Mouse (Mus musculus): ENCODE measurements at regions not wholly inside any gene's neighbourhood (a gene's known extent, or its start where the extent isn't known, plus 50 kb on each side); places are given as distances from the start of the nearest gene placed in this dataset.
A peak's percentile ranks its signal among the peaks of the same experiment; 100 is the strongest.

DNA sequence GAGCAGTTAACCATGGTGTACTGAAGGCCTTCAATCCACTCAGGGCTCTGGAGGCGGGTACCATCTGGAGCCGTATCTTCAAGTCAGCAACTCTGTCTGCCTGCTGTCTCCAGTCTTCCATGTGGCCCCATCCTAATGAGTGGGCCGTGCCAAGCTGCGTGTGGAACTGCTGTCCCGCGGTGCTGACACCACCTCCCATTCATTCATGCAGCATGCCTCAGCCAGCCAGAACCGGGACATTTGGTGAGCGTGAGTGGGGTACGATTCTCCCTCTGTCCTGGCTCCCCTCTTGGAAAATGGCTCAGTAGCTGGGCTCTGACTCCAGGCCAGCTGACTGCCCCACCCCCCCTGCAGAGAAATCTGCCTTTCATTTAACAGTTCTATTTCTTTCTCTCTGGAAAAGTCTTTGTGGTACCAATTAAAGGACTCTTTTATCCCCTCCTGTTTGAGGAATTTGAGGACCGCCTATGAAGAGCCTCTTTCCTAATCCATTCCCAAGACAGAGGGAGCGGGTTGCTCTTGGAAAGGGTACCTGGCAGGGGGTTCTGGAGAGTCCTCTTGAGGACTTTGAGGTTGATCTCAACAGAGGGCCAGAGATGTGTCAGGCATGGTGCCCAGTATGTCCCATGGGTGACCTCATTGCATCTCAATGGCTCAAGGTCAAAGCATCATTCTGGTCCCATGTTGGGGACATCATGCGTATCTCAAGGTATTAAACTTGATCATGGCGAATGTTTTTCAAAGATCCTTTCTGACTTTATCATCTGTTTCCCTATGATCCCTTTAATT lies 55.5 kb upstream of the Brd7 start:
- 62% methylated on average over 13 of the region's 13 CpGs for WGBS

DNA sequence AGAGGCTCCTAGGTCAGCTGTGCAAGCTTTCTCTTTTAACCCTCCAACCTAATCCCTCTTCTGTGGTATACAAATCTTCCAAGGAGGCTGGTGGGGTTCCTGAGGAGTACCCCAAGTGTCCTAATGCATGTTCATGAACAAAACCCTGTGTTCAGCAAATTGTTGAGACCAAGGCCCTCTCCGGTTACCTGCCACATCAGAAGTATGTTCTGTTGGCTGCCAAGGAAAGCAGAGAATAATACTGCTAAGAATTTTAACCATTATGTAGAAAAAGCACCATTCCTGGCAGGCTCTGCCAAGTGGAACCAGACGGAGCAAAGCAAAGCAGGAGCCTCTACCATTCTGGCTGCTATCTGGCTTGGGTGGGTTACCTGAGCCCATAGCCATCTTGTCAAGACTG lies 61.3 kb upstream of the Brd7 start:
- no peaks in the 10 kb centered on the region for H3K4me1 ChIP-seq
- H3K27ac ChIP-seq: no peak overlapping the region
- no peaks in the 10 kb centered on the region for H3K27me3 ChIP-seq (ENCODE audit: insufficient read depth, poor library complexity, severe bottlenecking)
- no peak overlapping the region for H3K4me3 ChIP-seq
- no peak for DNase-seq (ENCODE audit: low spot score)
- H3K9me3 ChIP-seq: no peaks in the 10 kb centered on the region; the same call in 1 of the 2 replicates
- H3K36me3 ChIP-seq: no peaks in the 10 kb centered on the region
- 75% methylated on average over 2 of the region's 2 CpGs for WGBS

More for the DNA sequence above, 55.5 kb upstream of the Brd7 start:
- Histone ChIP-seq H3K27me3 (ENCODE audit: insufficient read depth, poor library complexity, severe bottlenecking) (no peaks in the 10 kb centered on the region), H3K4me3 (no peak overlapping the region), H3K9me3 (no peaks in the 10 kb centered on the region), H3K27ac (no peak overlapping the region), H3K4me1 (no peaks in the 10 kb centered on the region), H3K36me3 (no peaks in the 10 kb centered on the region)
- no peak for DNase-seq (ENCODE audit: low spot score)

DNA sequence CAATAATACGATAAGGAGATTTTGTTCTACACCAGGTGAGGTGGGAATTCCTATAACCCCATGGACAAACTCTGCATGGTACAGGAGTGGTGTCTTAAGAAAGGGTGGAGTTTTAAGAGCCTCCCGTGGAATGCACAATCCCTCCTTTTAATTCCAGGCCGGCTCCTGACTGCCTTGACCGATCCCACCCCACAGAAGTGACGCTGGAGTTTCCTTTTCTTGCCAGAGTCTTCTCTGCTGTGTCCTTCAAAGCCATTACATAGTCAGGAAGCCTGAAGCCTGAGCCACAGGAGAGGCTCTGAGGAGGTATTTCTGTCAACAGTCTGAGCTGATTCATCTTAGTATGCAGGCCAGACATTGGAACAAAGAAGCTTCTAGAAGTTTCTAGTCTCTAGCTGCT lies 66.6 kb upstream of the Brd7 start:
- WGBS: 66% methylated on average over 5 of the region's 5 CpGs
- no peaks in the 10 kb centered on the region for H3K36me3 ChIP-seq
- H3K4me3 ChIP-seq: no peak overlapping the region
- DNase-seq (ENCODE audit: low spot score): no peak
- peaks cover 27% of the 10 kb centered on the region for H3K27me3 ChIP-seq (ENCODE audit: insufficient read depth, poor library complexity, severe bottlenecking)
- no peaks in the 10 kb centered on the region; the same call in 1 of the 2 replicates for H3K9me3 ChIP-seq
- 0 out of 2 replicates have a peak, but pooled peaks cover 4% of the 10 kb centered on the region for H3K4me1 ChIP-seq
- H3K27ac ChIP-seq: no peak overlapping the region

DNA sequence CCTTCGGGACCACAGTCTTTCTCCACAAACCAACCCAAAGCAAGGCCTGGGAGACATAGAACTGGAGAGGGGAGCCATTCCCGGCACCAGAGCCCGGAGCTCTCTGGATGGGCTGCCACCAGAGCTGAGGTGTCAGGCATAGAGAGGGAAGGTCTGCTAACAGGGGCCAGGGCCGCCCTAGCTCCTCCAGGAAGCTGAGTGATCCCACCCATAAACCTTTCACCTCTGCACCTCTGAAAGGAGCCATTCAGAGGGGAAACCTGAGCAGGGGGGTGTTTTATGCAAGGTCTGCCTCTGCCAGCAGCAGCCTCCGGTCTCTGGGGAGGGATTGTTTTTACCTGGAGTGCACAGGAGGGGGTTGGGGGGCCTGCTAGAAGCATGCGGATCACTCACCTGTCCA lies 69.4 kb upstream of the Brd7 start:
- no peaks in the 10 kb centered on the region for H3K36me3 ChIP-seq
- WGBS: 63% methylated on average over 6 of the region's 6 CpGs
- no peak for DNase-seq (ENCODE audit: low spot score)
- peaks cover 55% of the 10 kb centered on the region for H3K27me3 ChIP-seq (ENCODE audit: insufficient read depth, poor library complexity, severe bottlenecking)
- no peak overlapping the region for H3K27ac ChIP-seq
- H3K9me3 ChIP-seq: no peaks in the 10 kb centered on the region
- H3K4me1 ChIP-seq: 0 out of 2 replicates have a peak, but pooled peaks cover 4% of the 10 kb centered on the region
- no peak overlapping the region for H3K4me3 ChIP-seq

DNA sequence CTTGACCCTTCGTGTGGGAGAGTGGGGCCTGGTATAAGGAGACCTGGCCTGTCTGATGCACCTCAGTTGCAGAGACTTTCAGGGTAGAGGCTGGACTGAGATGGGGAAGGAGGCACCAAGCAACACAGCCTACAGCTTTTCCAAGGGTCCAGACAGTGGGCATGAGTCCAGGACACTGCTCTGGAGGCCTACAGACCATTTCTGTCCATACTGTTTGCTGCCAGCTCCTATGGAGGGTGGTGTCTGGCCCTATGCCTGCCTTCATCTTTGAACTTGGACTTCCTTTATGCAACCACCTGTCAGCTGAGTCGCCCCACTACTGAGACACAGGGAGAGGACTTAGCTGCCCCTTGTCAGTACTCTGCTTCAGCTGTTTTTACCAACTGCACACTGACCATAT lies 73.7 kb upstream of the Brd7 start:
- H3K27me3 ChIP-seq (ENCODE audit: insufficient read depth, poor library complexity, severe bottlenecking): peaks cover 92% of the 10 kb centered on the region
- 77% methylated on average over 2 of the region's 2 CpGs for WGBS
- H3K4me3 ChIP-seq: no peak overlapping the region
- no peak for DNase-seq (ENCODE audit: low spot score)
- no peaks in the 10 kb centered on the region for H3K36me3 ChIP-seq
- 0 out of 2 replicates have a peak, but pooled peaks cover 4% of the 10 kb centered on the region for H3K4me1 ChIP-seq
- H3K27ac ChIP-seq: no peak overlapping the region
- H3K9me3 ChIP-seq: no peaks in the 10 kb centered on the region

DNA sequence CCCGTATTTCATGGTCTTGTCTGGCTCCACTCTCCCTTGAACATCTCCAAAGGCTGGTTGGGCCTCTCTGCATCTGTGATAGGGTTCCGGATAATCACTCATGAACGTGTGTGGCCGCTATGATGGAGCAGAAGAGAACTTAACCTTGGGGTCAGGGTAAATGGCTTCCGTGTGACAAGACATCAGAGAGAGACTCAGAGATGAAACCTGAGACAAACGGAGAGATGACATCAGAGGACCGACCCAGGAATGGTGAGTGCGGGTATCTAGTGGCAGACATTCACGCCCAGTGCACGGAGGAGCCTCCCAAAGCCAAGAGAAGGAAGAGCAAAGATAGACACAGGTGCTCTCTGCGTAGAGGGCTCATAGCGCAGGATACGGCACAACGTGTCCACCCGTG lies 78.2 kb upstream of the Brd7 start:
- no peak for DNase-seq (ENCODE audit: low spot score)
- no peak overlapping the region for H3K27ac ChIP-seq
- no peak overlapping the region for H3K4me3 ChIP-seq
- H3K9me3 ChIP-seq: no peaks in the 10 kb centered on the region
- WGBS: 78% methylated on average over 15 of the region's 15 CpGs
- H3K36me3 ChIP-seq: no peaks in the 10 kb centered on the region
- H3K27me3 ChIP-seq (ENCODE audit: insufficient read depth, poor library complexity, severe bottlenecking): peaks cover 60% of the 10 kb centered on the region
- no peaks in the 10 kb centered on the region for H3K4me1 ChIP-seq

DNA sequence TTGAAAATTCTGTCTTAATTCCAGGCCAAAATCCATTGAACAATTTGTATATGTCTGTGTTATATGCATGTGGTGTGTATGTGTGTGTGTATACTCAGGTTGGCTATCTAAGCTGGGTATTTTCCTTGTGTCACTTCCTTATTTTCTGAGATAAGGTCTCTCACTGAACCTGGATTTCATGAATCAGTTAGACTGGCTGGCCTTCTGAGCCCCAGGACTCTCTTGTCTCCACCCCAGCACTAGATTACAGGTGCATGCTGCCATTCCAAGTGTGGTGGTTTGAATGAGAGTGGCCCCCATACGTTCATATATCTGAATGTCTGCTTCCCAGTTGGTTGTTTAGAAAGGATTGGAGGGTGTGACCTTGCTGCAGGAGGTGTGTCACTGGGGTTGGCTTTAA lies 77.8 kb upstream of the Nkd1 start:
- peaks cover 4% of the 10 kb centered on the region; the same call in 1 of the 2 replicates for H3K4me1 ChIP-seq
- no peaks in the 10 kb centered on the region for H3K9me3 ChIP-seq
- H3K36me3 ChIP-seq: no peaks in the 10 kb centered on the region
- no peak overlapping the region for H3K4me3 ChIP-seq
- H3K27me3 ChIP-seq (ENCODE audit: insufficient read depth, poor library complexity, severe bottlenecking): peaks cover 42% of the 10 kb centered on the region
- no peak overlapping the region for H3K27ac ChIP-seq
- DNase-seq (ENCODE audit: low spot score): no peak
- 44% methylated on average over 1 of the region's 1 CpGs for WGBS

DNA sequence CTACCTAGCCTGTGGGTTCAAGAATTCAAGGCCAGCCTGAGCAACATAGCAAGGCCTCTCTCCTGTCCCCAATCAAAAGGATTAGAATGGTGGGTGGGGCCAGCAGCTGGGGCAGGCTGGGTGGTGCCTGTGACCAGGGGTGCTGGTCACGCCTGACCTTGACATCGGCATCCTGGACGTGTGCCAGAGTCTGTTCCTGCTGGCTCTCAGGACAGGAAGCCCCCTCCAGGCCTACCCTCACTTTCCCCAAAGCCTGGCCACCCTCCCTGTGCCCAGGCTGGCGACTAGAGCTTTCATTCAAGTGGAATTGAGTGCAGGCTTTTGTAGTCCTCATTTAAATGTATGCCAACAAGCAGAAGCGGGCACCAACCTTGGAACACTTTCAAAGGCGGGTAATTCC lies 73.7 kb upstream of the Nkd1 start:
- Histone ChIP-seq H3K27me3 (ENCODE audit: insufficient read depth, poor library complexity, severe bottlenecking) (peaks cover 52% of the 10 kb centered on the region), H3K4me3 (no peak overlapping the region)
- WGBS: 41% methylated on average over 6 of the region's 6 CpGs

DNA sequence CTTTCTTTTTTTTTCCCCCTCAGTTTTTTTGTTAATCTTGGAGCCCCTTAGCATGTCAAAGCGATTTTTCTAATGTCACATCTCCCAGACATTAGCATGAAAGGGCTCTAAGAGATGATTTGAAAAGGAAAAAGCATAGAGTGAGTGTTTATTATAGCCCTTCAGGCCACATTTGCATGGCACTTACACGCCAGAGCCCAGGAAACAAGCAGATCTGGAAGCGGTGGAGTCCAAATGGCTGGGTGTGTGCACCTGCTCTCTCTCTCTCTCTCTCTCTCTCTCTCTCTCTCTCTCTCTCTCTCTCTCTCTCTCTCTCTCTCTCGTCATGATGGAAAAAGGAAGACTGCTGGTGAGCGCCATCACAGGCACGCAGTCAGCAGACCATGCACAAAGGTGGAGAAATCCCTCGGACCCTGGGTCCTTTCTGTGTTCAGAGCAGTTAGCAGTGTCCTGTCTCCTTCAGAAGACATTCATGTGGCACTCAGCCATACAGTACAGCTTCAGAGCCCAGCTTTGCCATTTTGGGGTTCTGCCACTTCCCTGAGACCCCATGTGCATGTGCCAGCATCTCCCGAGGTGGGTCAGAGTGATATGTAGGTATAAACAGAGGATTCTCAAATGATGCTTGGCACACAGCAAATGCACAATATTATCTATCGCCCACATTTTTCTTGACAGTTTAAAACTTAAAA lies 73.2 kb upstream of the Nkd1 start:
- Histone ChIP-seq H3K36me3 (no peaks in the 10 kb centered on the region), H3K4me1 (peaks cover 20% of the 10 kb centered on the region), H3K9me3 (no peaks in the 10 kb centered on the region), H3K4me3 (no peak overlapping the region), H3K27me3 (ENCODE audit: insufficient read depth, poor library complexity, severe bottlenecking) (peaks cover 58% of the 10 kb centered on the region), H3K27ac (no peak overlapping the region)
- DNase-seq (ENCODE audit: low spot score): no peak
- WGBS: 85% methylated on average over 8 of the region's 9 CpGs

More for the DNA sequence above, 73.7 kb upstream of the Nkd1 start:
- DNase-seq (ENCODE audit: low spot score): no peak
- no peaks in the 10 kb centered on the region for H3K36me3 ChIP-seq
- H3K9me3 ChIP-seq: no peaks in the 10 kb centered on the region
- no peak overlapping the region for H3K27ac ChIP-seq
- H3K4me1 ChIP-seq: peaks cover 20% of the 10 kb centered on the region

DNA sequence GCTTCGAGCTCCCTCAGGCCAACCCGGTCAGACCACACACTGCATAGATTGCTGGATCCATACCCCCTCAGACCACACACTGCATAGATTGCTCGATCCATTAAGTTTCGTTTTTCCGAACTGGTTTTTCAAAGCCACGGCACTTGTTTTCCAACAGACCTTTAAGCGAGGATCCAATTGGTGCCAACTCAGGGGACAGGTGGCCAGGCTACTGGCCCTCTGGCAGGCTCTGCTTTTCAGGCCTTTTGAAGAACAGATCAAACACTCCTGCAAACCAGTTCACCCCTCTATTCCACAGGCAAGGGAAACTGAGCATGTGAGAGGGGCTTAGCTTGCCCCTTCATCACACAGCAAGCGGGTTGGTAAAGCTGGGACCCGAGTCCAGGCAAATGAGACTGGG lies 72.2 kb upstream of the Nkd1 start:
- Histone ChIP-seq H3K36me3 (no peaks in the 10 kb centered on the region), H3K27ac (no peak overlapping the region), H3K4me3 (no peak overlapping the region), H3K9me3 (no peaks in the 10 kb centered on the region), H3K27me3 (ENCODE audit: insufficient read depth, poor library complexity, severe bottlenecking) (peaks cover 68% of the 10 kb centered on the region), H3K4me1 (peaks cover 25% of the 10 kb centered on the region)
- no peak for DNase-seq (ENCODE audit: low spot score)
- WGBS: 84% methylated on average over 9 of the region's 9 CpGs

DNA sequence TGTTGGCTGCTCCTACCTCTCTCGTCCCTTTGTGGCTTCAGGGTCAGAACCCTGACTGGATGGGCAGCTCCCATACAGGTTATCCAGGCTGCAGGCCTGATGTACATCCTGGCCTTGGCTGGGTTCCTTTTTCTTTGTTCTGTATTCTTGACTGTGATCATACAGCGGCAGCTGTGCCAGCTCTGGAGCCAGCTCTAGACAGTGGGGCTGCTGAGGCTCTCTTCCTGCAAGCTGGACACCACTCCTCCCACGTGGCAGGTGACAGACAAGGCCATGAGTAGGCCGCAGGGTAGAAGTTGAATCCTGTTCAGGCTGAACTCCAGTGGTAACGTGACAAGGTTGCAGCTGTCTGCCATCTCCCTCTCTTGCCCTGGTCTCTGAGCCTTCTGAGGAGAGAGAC lies 71.6 kb upstream of the Nkd1 start:
- H3K27ac ChIP-seq: no peak overlapping the region
- H3K4me3 ChIP-seq: no peak overlapping the region
- peaks cover 74% of the 10 kb centered on the region for H3K27me3 ChIP-seq (ENCODE audit: insufficient read depth, poor library complexity, severe bottlenecking)
- H3K9me3 ChIP-seq: no peaks in the 10 kb centered on the region
- no peaks in the 10 kb centered on the region for H3K36me3 ChIP-seq
- WGBS: 66% methylated on average over 5 of the region's 5 CpGs
- no peak for DNase-seq (ENCODE audit: low spot score)
- H3K4me1 ChIP-seq: peaks cover 30% of the 10 kb centered on the region

DNA sequence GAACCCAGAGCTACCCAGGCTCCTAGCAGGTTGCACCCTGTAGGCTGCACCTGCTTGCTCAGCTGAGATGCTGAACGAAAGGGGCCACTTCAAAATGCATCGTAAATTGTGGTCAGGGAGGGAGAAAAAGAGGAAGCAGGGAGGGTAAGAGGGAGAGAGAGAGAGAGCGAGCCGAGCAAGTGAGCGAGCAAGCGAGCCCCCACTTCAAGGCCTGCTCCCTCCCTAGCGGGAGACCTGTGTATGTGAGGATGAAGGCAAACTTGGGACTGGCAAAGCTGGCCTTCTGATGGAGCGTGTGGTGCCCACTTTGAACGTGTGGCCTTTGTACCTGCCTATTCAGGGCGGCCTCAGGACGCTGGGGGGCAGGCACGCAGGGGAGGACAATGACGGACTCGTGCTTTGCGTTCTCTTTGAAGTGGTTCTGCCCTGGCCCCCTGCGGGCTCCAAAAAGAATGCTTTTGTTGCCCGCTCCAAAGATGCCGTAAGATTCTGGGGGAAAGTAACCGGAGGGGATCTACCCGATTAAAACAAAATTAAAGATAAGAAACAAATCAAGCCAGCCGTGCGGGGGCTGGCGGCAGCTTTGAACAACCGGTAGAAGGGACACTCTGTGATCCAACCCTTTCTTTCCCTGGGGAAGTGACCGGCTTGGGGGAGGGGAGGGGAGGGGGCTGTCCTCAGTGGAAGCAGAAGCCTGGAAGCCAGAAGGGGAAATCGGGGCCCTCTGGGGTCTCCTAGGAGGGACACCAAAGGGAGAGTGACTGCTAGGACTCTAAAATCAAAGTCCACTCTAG lies 70.1 kb upstream of the Nkd1 start:
- no peaks in the 10 kb centered on the region for H3K36me3 ChIP-seq
- WGBS: 6% methylated on average over 26 of the region's 26 CpGs
- peak overlapping the region; percentile 62; the same call in 1 of the 2 replicates for H3K27ac ChIP-seq
- DNase-seq (ENCODE audit: low spot score): no peak
- peaks cover 86% of the 10 kb centered on the region for H3K27me3 ChIP-seq (ENCODE audit: insufficient read depth, poor library complexity, severe bottlenecking)
- H3K9me3 ChIP-seq: no peaks in the 10 kb centered on the region
- peak overlapping the region; percentile 43 for H3K4me3 ChIP-seq
- H3K4me1 ChIP-seq: peaks cover 42% of the 10 kb centered on the region

Data from heart, embryonic 10.5 days (tissue).